Mouse (Mus musculus) neural tube, embryonic 15.5 days (tissue): ENCODE results near the gene Kirrel3. TPM values are rescaled to one million over a fixed set of nuclear protein-coding genes. Genes with fewer than 3 reads are reported as not detected.
A peak's percentile ranks its signal among the peaks of the same experiment; 100 is the strongest.

Experiments used
- ATAC-seq: fragments of 200-750 bp; cut with Nextera tagmentation; 2 replicates; pipeline ENCODE4 v1.8.0; 2017; ENCODE audit warnings: mild to moderate bottlenecking, moderate TSS enrichment, moderate library complexity; ENCODE audit not compliant: low FRiP score
- H3K27ac ChIP-seq: fragments of 300-500 bp; sonication (generic); replicated peaks from 2 replicates; pipeline ENCODE4 v1.5.1; 2015; ENCODE audit warnings: mild to moderate bottlenecking, inconsistent platforms
- H3K27me3 ChIP-seq: fragments of 300-500 bp; sonication (generic); replicated peaks from 2 replicates; pipeline ENCODE4 v1.6.1; 2015; ENCODE audit warnings: inconsistent platforms
- H3K36me3 ChIP-seq: fragments of 300-500 bp; sonication (generic); 2 replicates; pipeline ENCODE4 v1.6.1; 2015; ENCODE audit warnings: inconsistent platforms
- H3K4me1 ChIP-seq: fragments of 300-500 bp; sonication (generic); 2 replicates; pipeline ENCODE4 v1.6.1; 2015; ENCODE audit warnings: inconsistent platforms
- H3K4me2 ChIP-seq: fragments of 300-500 bp; sonication (generic); 2 replicates; pipeline ENCODE4 v1.6.1; 2015; ENCODE audit warnings: inconsistent platforms, mild to moderate bottlenecking, moderate library complexity
- H3K4me3 ChIP-seq: fragments of 300-500 bp; sonication (generic); replicated peaks from 2 replicates; pipeline ENCODE4 v1.5.1; 2015; ENCODE audit warnings: mild to moderate bottlenecking, inconsistent platforms
- H3K9ac ChIP-seq: fragments of 300-500 bp; sonication (generic); replicated peaks from 2 replicates; pipeline ENCODE4 v1.6.1; 2015; ENCODE audit warnings: mild to moderate bottlenecking, inconsistent platforms
- H3K9me3 ChIP-seq: fragments of 300-500 bp; sonication (generic); replicated peaks from 2 replicates; pipeline ENCODE4 v1.6.1; 2016; ENCODE audit warnings: inconsistent platforms
- WGBS: fragments of 180-500 bp; shearing (Covaris S2); methylation state at CpG from one replicate; pipeline ENCODE4 v1.1.7; 2015; ENCODE audit warnings: mixed read lengths; 5-methylcytosine and 5-hydroxymethylcytosine counted together
- polyA plus RNA-seq: library from polyadenylated mRNA; unstranded; fragments of >200 nt; fragmentation: Nextera tagmentation; extraction: Ambion mirVana; gene quantifications from 2 replicates; pipeline ENCODE4 v1.2.1, GENCODE M21; 2015

Gene Kirrel3
- polyA plus RNA-seq, 1 experiment from 2014 or later = 43.7 TPM

GRCm38 (mm10) chr9:34754523-34755097, 268.9 kb downstream of the Kirrel3 start:
- Histone ChIP-seq H3K4me1 (peaks cover 32% of the 10 kb centered on the region), H3K9me3 (no peaks in the 10 kb centered on the region), H3K27ac (no peak overlapping the region), H3K36me3 (no peaks in the 10 kb centered on the region), H3K9ac (no peak overlapping the region), H3K4me3 (no peak overlapping the region), H3K4me2 (no peak overlapping the region), H3K27me3 (no peaks in the 10 kb centered on the region; the same call in 1 of the 2 replicates)
- WGBS = 43% methylated on average over 6 of the region's 6 CpGs
- ATAC-seq = no peak

DNA sequence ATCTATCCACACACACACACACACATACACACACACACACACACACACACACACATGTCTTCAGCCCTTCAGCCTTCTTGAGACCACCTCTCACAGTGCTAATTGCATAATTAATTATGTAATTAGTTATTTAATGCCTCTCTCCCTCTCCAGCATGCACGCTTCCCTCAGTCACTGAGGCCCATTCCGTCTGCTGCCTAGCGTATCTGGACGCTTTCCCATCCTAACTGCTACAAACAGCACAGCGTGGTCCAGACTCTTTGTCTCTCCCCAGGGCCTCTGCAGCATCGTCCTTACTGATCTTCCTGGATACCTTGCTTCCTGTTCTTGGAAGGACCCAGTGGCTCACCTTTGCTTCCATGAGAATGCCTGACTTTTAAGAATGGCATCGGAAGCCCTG, 270.4 kb downstream of the Kirrel3 start:
- 50% methylated on average over 7 of the region's 7 CpGs for WGBS
- Histone ChIP-seq H3K27me3 (no peaks in the 10 kb centered on the region), H3K4me3 (no peak overlapping the region), H3K4me1 (peaks cover 31% of the 10 kb centered on the region), H3K36me3 (no peaks in the 10 kb centered on the region), H3K27ac (no peak overlapping the region), H3K9me3 (no peaks in the 10 kb centered on the region), H3K9ac (no peak overlapping the region), H3K4me2 (no peak overlapping the region)
- ATAC-seq = no peak

- H3K4me2 ChIP-seq = no peak overlapping the region
- H3K9me3 ChIP-seq = no peaks in the 10 kb centered on the region
- no peak overlapping the region for H3K9ac ChIP-seq
- 31% methylated on average over 5 of the region's 5 CpGs for WGBS
- H3K27me3 ChIP-seq = no peaks in the 10 kb centered on the region
- no peak overlapping the region for H3K4me3 ChIP-seq
- no peaks in the 10 kb centered on the region for H3K36me3 ChIP-seq
- ATAC-seq = no peak
- H3K4me1 ChIP-seq = peaks cover 29% of the 10 kb centered on the region
- no peak overlapping the region for H3K27ac ChIP-seq
These were observed 273.2 kb downstream of the Kirrel3 start for GRCm38 (mm10) chr9:34758925-34759324.

DNA sequence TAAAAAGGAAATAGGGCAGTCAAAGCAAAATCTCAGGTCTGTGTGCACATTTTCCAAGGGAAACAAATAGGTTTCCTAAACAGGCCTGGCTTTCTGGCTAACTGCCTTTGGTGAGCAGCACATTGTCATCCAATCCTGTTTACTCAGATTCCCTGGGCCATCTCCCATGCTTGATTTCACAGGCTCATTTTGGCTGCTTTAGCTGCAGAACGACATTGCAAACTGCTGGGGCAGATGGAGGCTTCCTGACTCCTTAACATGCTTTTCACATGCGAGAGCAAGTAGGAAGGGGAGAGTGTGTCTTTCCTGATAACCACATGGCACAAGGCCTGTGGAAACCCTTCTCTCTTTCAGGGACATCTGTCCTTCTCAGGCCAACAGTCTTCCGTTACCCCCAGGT, 274.8 kb downstream of the Kirrel3 start:
- 39% methylated on average over 3 of the region's 3 CpGs for WGBS

GRCm38 (mm10) chr9:34766792-34767623, 281.3 kb downstream of the Kirrel3 start:
- Histone ChIP-seq H3K9ac (no peak overlapping the region), H3K27ac (no peak overlapping the region), H3K4me1 (peaks cover 22% of the 10 kb centered on the region), H3K4me3 (no peak overlapping the region), H3K9me3 (no peaks in the 10 kb centered on the region), H3K4me2 (no peak overlapping the region), H3K36me3 (no peaks in the 10 kb centered on the region), H3K27me3 (no peaks in the 10 kb centered on the region)
- ATAC-seq = 0 out of 2 replicates have a peak, but pooled peaks have one; percentile 25
- WGBS = 18% methylated on average over 6 of the region's 7 CpGs

More for the DNA sequence above, 274.8 kb downstream of the Kirrel3 start:
- H3K4me1 ChIP-seq = peaks cover 21% of the 10 kb centered on the region
- H3K9me3 ChIP-seq = no peaks in the 10 kb centered on the region
- no peak for ATAC-seq
- H3K27ac ChIP-seq = no peak overlapping the region
- H3K36me3 ChIP-seq = no peaks in the 10 kb centered on the region
- H3K4me3 ChIP-seq = no peak overlapping the region
- H3K4me2 ChIP-seq = no peak overlapping the region
- H3K9ac ChIP-seq = no peak overlapping the region
- H3K27me3 ChIP-seq = no peaks in the 10 kb centered on the region

DNA sequence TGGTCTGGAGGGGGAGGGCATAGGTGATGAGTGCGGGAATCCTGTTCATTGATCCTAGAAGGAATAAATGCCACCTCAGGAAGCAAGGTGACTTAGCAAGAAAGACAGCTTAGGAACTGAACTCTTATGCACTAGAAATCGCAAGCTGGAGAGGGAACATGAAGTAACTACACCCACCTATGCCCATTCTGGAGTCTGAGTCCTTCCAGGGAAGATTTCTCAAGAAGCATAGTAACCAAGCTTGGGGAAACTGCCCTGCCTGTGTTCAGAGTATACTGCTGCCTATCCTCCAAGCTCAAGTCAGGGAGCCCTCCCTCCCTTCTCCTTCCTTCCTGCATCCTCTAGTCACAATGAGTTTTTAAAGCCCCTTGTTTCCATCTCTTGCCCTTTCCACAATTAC, 283.3 kb downstream of the Kirrel3 start:
- no peaks in the 10 kb centered on the region for H3K36me3 ChIP-seq
- no peak overlapping the region for H3K4me3 ChIP-seq
- 97% methylated on average over 2 of the region's 2 CpGs for WGBS
- no peaks in the 10 kb centered on the region for H3K9me3 ChIP-seq
- no peak overlapping the region for H3K27ac ChIP-seq
- no peak overlapping the region for H3K4me2 ChIP-seq
- H3K9ac ChIP-seq = no peak overlapping the region
- H3K4me1 ChIP-seq = peaks cover 28% of the 10 kb centered on the region
- no peak for ATAC-seq
- H3K27me3 ChIP-seq = no peaks in the 10 kb centered on the region

GRCm38 (mm10) chr9:34770951-34771350, 285.3 kb downstream of the Kirrel3 start:
- peak overlapping the region; percentile 58; the same call in 1 of the 2 replicates for H3K27ac ChIP-seq
- no peak overlapping the region for H3K4me2 ChIP-seq
- H3K4me3 ChIP-seq = no peak overlapping the region
- H3K9me3 ChIP-seq = no peaks in the 10 kb centered on the region
- no peaks in the 10 kb centered on the region for H3K27me3 ChIP-seq
- WGBS = 72% methylated on average over 4 of the region's 4 CpGs
- peaks cover 28% of the 10 kb centered on the region for H3K4me1 ChIP-seq
- no peak for ATAC-seq
- no peaks in the 10 kb centered on the region for H3K36me3 ChIP-seq
- no peak overlapping the region for H3K9ac ChIP-seq

GRCm38 (mm10) chr9:34771401-34771800, 285.7 kb downstream of the Kirrel3 start:
- no peaks in the 10 kb centered on the region for H3K36me3 ChIP-seq
- no peak for ATAC-seq
- no peaks in the 10 kb centered on the region for H3K27me3 ChIP-seq
- no peaks in the 10 kb centered on the region for H3K9me3 ChIP-seq
- H3K9ac ChIP-seq = no peak overlapping the region
- peak overlapping the region; percentile 58 for H3K27ac ChIP-seq
- H3K4me2 ChIP-seq = no peak overlapping the region
- no peak overlapping the region for H3K4me3 ChIP-seq
- peaks cover 32% of the 10 kb centered on the region for H3K4me1 ChIP-seq

DNA sequence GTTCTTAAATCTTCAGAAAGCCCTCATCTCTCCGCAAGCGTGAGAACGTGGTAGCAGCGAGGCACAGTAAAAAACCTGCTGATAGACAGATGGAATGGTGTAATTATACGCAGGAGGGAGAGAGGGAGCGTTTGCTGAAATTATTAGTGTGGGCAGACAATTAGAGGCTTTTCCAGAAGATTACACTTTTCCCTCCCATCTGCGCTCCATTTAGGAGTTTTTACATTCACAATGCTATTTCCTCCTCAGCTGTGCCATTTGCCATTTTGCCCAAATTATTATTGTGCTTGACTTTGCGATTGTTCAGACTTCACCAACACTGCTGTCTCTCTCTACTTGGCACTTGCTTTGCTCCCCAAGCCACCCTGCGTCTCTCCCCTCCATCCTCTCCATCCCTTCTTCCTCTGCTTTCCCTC, 286.3 kb downstream of the Kirrel3 start:
- no peak overlapping the region for H3K4me2 ChIP-seq
- H3K36me3 ChIP-seq = no peaks in the 10 kb centered on the region
- no peaks in the 10 kb centered on the region for H3K9me3 ChIP-seq
- H3K4me1 ChIP-seq = peaks cover 31% of the 10 kb centered on the region
- 0 out of 2 replicates have a peak, but pooled peaks have one; percentile 19 for ATAC-seq
- no peaks in the 10 kb centered on the region for H3K27me3 ChIP-seq
- whole genome bisulfite sequencing = 44% methylated on average over 9 of the region's 9 CpGs
- peak overlapping the region; percentile 58 for H3K27ac ChIP-seq
- H3K4me3 ChIP-seq = no peak overlapping the region
- H3K9ac ChIP-seq = no peak overlapping the region

- H3K27ac ChIP-seq = no peak overlapping the region
- no peaks in the 10 kb centered on the region for H3K27me3 ChIP-seq
- H3K36me3 ChIP-seq = no peaks in the 10 kb centered on the region
- H3K4me1 ChIP-seq = peaks cover 10% of the 10 kb centered on the region
- H3K9ac ChIP-seq = no peak overlapping the region
- ATAC-seq = no peak
- H3K4me3 ChIP-seq = no peak overlapping the region
- H3K9me3 ChIP-seq = no peaks in the 10 kb centered on the region
- WGBS = 90% methylated on average over 3 of the region's 3 CpGs
- no peak overlapping the region for H3K4me2 ChIP-seq
These were observed 295.7 kb downstream of the Kirrel3 start for GRCm38 (mm10) chr9:34781356-34781755.

- 70% methylated on average over 3 of the region's 3 CpGs for WGBS
- no peak overlapping the region for H3K27ac ChIP-seq
These were observed 302.2 kb downstream of the Kirrel3 start for GRCm38 (mm10) chr9:34787915-34788314.

DNA sequence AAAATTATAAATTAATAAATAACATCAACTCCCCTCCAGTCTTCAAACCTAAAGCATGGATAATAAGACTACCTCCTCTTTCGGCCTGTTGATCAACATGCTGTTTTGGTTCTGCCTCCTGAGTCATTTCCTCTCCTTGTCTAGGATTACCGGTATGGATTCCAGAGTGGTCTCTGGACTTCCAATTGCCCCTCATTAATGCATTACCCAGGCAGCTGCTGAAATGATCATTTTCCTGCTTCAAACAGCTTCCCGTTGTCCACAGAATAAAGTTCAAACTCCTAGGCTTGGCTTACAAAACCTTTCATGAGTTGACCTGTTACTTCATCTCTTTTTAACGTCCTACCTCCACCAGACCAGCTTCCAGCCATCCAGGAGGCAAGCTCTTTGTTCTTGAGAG, 309.5 kb downstream of the Kirrel3 start:
- Histone ChIP-seq H3K4me2 (no peak overlapping the region), H3K27ac (no peak overlapping the region), H3K9me3 (no peaks in the 10 kb centered on the region), H3K4me3 (no peak overlapping the region), H3K36me3 (no peaks in the 10 kb centered on the region), H3K27me3 (no peaks in the 10 kb centered on the region), H3K9ac (no peak overlapping the region), H3K4me1 (0 out of 2 replicates have a peak, but pooled peaks cover 5% of the 10 kb centered on the region)
- no peak for ATAC-seq
- WGBS = 17% methylated on average over 4 of the region's 4 CpGs

More at GRCm38 (mm10) chr9:34787915-34788314, 302.2 kb downstream of the Kirrel3 start:
- H3K9me3 ChIP-seq = no peaks in the 10 kb centered on the region
- no peak overlapping the region for H3K4me3 ChIP-seq
- no peaks in the 10 kb centered on the region for H3K27me3 ChIP-seq
- no peak overlapping the region for H3K9ac ChIP-seq
- H3K4me1 ChIP-seq = peaks cover 12% of the 10 kb centered on the region
- no peak overlapping the region for H3K4me2 ChIP-seq
- ATAC-seq = no peak
- no peaks in the 10 kb centered on the region for H3K36me3 ChIP-seq
